Mouse (Mus musculus) NIH3T3 (cell line): Measurements from ENCODE around the gene Tdrd12.
"Not testable (repeated sequence)": the region's sequence is repeated elsewhere in the genome, so short reads cannot be mapped to it uniquely, and the experiment has no call there.

Source experiments
- DNase-seq: peaks from one replicate; pipeline ENCODE4 v3.0.0-alpha.2; 2012; ENCODE audit warnings: low read depth

The Tdrd12 gene

GRCm38 (mm10) chr7:35537562-35537961 is at the start of gene Tdrd12:
Tdrd12 (minus strand) TSS chr7:35537745.
- no peak for DNase-seq

- DNase-seq, result no peak
Measured at GRCm38 (mm10) chr7:35586906-35587445, 49.4 kb upstream of the Tdrd12 start.

GRCm38 (mm10) chr7:35586055-35586905 is 48.7 kb upstream of the Tdrd12 start, which contains the start of gene Ankrd27:
Ankrd27 (plus strand) TSS chr7:35586244.
- DNase-seq, result peak; percentile 98

- peak; percentile 75 for DNase-seq
Measured at GRCm38 (mm10) chr7:35585191-35586054, 47.9 kb upstream of the Tdrd12 start, which contains the start of gene Rgs9bp. Rgs9bp (minus strand) TSS chr7:35585582.

GRCm38 (mm10) chr7:35584786-35585190 is 47.2 kb upstream of the Tdrd12 start:
- no peak for DNase-seq

GRCm38 (mm10) chr7:35584068-35584785 is 46.7 kb upstream of the Tdrd12 start:
- no peak for DNase-seq

- DNase-seq, result peak; percentile 65
Measured at GRCm38 (mm10) chr7:35583476-35584025, 46.0 kb upstream of the Tdrd12 start.

GRCm38 (mm10) chr7:35582719-35583118 is 45.2 kb upstream of the Tdrd12 start:
- peak; percentile 64 for DNase-seq

- peak; percentile 42 for DNase-seq
Measured at GRCm38 (mm10) chr7:35579849-35580248, 42.3 kb upstream of the Tdrd12 start.

- not testable (repeated sequence) for DNase-seq
Measured at GRCm38 (mm10) chr7:35570883-35571282, 33.3 kb upstream of the Tdrd12 start.

- DNase-seq, result not testable (repeated sequence)
Measured at GRCm38 (mm10) chr7:35569724-35570123, 32.2 kb upstream of the Tdrd12 start.

GRCm38 (mm10) chr7:35565965-35566364 is 28.4 kb upstream of the Tdrd12 start:
- not testable (repeated sequence) for DNase-seq

- DNase-seq, result not testable (repeated sequence)
Measured at GRCm38 (mm10) chr7:35564872-35565271, 27.3 kb upstream of the Tdrd12 start.

- no peak for DNase-seq
Measured at GRCm38 (mm10) chr7:35564067-35564865, 26.7 kb upstream of the Tdrd12 start.

GRCm38 (mm10) chr7:35563071-35563470 is 25.5 kb upstream of the Tdrd12 start:
- DNase-seq, result no peak

GRCm38 (mm10) chr7:35559838-35560237 is 22.3 kb upstream of the Tdrd12 start:
- DNase-seq, result no peak

GRCm38 (mm10) chr7:35558681-35559080 is 21.1 kb upstream of the Tdrd12 start:
- DNase-seq, result no peak

- no peak for DNase-seq
Measured at GRCm38 (mm10) chr7:35557577-35557976, 20.0 kb upstream of the Tdrd12 start.

GRCm38 (mm10) chr7:35556905-35557304 is 19.4 kb upstream of the Tdrd12 start:
- no peak for DNase-seq

GRCm38 (mm10) chr7:35556205-35556603 is 18.7 kb upstream of the Tdrd12 start, which contains the start of gene Nudt19:
Nudt19 (minus strand) TSS chr7:35556304.
- DNase-seq, result no peak
